Mouse (Mus musculus): Measurements from ENCODE around the gene Gm3435.
A peak's percentile ranks its signal among the peaks of the same experiment; 100 is the strongest.
"Not testable (repeated sequence)": the region's sequence is repeated elsewhere in the genome, so short reads cannot be mapped to it uniquely, and the experiment has no call there.

The Gm3435 gene

GRCm38 (mm10) chr17:15040455-15040854, 30.5 kb downstream of the Gm3435 start:
- DNase-seq (ENCODE audit: low spot score) = not testable (repeated sequence)

DNA sequence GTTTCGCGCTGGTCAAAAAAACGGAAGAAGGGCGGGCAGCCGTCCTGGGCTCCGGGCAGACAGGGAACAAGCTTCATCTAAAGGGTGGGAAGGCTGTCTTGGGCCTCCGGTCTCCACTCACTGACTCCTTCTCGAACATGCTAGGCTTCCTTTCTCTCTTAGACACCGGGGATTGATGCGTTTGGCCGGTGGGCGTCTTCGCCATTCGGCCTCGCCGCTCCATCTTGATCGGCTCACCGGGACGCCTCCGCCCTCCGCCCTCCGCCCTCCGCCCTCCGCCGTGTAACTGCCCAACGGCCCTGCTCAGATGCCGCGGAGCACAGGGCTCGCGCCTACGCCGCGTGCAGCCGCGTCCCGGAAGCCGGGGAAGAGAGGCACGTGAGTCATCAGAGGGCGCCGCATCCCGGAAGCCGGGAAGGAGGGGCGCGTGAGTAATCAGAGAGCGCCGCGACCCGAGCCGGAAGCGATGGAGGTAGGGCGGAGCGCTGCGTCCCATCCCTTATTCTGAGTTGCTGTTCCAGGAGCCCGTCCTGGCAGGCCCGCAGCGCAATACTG, 31.3 kb downstream of the Gm3435 start, which contains the start of the genes Ermard, Tcte3 and Gm3448:
TSS of gene Ermard (plus strand) at position 34 of the 555 bp plus-strand sequence.
TSS of gene Tcte3 (minus strand) at position 314 of the 555 bp plus-strand sequence.
TSS of gene Gm3448 (minus strand) at position 363 of the 555 bp plus-strand sequence.
- DNase-seq (ENCODE audit: low spot score) = not testable (repeated sequence)

GRCm38 (mm10) chr17:15050338-15050737, 40.4 kb downstream of the Gm3435 start:
- DNase-seq (ENCODE audit: low spot score) = not testable (repeated sequence)

DNA sequence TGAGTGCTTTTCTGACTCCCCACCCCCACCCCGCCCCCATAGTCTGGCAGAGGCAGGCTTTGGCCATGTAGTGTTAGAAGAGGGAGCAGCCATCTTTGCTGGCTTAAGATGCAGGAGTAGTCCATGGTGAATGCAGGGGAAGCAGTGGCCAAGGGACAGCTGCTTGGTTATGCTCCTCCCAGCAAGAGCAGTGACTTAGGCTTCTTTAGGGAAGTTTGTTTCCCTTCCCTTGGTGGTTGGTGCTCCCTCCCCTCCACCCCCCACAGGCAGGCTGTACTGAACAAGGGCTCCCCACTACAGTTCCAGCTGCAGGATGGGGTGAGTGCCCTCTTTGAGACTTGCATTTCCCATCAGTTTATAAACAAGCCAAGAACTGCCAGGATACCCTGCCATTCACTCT, 42.8 kb downstream of the Gm3435 start:
- DNase-seq (ENCODE audit: low spot score) = not testable (repeated sequence)

DNA sequence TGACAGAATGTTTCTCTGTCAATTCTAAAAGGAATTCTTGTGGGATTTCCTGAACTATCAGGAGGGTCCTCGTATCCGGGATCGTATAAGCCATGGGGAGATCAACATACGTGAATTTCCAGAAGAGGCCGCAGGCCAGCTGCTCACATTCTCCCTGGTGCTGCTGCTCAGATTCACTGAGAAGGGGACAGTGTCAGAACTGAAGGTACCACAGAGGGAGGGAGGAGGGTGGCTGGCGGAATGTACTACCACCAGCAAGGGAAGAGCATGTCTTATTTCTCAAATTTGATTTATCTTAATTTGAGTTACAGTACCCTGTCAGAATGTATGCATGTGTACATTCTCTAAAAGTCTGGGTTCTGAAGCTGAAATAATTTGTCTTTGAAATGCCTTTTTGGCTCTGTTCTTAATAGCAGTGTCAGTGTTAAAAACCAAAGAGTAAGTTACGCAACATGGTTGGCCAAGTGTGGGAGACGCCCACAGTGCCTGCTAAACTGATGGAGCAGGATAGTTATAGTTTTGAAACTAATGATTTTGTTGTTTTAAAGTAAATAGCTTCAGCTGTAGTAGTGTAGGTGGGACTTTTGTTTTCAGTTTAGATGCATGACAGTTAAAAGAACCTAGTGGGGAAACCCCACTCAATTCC, 43.3 kb downstream of the Gm3435 start:
- not testable (repeated sequence) for DNase-seq (ENCODE audit: low spot score)

GRCm38 (mm10) chr17:15053829-15054200, 43.8 kb downstream of the Gm3435 start:
- not testable (repeated sequence) for DNase-seq (ENCODE audit: low spot score)

DNA sequence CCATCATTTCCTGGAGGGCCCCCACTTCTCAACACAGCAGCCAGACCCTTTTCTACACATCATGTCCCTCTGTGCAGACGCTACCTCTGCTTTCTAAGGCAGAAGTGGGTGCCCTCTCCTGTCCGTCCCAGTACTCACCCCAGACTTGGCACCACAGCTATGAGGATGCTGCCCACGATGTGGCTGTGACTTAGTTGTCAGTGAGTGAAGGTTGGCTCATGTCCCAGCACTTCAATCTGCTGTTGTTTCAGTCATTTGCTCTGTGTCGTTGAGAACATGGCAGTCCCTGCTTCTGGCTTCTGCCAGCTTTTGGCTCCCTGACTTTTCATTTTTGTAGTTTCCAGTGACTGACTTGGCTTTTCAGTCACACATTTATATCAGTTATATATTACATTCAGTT, 45.9 kb downstream of the Gm3435 start:
- no peak for DNase-seq (ENCODE audit: low spot score)

- no peak for DNase-seq (ENCODE audit: low spot score)
Observed at GRCm38 (mm10) chr17:15058161-15058591, 48.2 kb downstream of the Gm3435 start.

- no peak for DNase-seq (ENCODE audit: low spot score)
Observed at GRCm38 (mm10) chr17:15059646-15060045, 49.7 kb downstream of the Gm3435 start.

- DNase-seq (ENCODE audit: low spot score) = no peak
Observed at GRCm38 (mm10) chr17:15060356-15060755, 50.4 kb downstream of the Gm3435 start.

DNA sequence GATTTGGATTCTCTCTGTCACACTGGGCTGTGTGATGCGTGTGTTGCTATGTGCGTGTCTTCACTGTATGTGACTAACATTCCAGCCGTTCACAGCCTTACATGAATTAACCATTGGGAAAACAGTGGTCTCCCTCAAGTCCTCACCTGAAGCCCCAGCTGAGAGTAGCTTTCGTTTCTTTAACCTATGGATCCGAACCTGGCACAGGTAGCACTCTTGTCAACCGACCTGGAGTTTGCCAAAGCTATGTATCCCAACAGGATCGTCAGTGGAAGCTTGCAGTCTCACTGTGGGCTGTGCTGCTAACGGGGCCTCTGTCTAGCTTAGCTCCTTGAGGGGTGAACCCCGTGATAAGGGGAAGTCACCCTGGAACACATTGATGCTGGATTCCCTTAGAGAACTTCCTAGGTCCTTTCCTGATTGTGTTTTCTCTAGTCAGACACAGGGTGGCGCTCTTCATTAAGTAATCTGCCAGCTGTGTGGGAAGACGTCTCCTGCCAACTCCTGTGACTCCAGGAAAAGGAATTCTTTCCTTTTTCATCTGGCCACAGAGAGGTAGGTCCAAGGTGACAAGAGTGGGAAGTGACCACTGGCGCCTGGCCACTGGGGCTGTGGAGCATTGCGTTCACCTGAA, 55.5 kb downstream of the Gm3435 start:
- peak; percentile 60 for DNase-seq (ENCODE audit: low spot score)

- no peak for DNase-seq (ENCODE audit: low spot score)
Observed at GRCm38 (mm10) chr17:15066066-15066465, 56.1 kb downstream of the Gm3435 start.

- DNase-seq (ENCODE audit: low spot score) = no peak
Observed at GRCm38 (mm10) chr17:15066911-15067310, 56.9 kb downstream of the Gm3435 start.

DNA sequence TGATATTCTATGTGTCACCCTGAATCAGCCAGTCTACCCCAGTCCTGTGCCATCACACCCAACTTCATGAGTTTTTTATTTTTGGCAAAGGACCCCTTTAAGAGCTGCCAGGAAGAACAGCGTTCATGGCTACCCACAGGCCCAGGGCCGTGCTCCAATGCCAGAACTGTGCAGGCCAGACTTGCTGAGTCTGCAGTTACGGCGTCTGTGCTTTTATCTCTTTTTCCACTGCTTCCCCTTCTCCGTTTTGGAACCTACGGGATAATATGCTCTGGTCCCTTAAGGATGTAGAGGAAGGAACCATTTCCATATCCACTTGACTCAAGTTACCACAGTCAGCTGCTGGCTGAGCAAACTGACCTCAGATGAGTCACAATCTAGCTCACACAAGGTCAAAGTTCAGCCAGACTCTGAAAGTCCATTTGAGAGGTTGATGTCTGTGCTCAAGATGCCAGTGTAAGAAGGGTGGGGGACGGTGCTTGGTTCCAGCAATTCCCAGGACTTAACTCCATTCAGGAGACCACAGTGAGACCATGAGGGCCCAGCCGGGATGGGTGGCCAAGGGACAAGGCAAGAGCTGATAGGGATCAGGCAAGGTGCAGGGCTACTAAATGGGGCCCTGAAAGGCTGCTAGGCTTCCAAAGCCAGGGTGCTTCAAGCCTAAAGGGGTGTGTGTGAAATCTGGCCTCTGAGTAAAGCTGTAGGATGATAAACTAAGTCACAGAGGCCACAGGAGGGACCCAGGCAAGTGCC, 58.2 kb downstream of the Gm3435 start:
- DNase-seq (ENCODE audit: low spot score) = no peak

DNA sequence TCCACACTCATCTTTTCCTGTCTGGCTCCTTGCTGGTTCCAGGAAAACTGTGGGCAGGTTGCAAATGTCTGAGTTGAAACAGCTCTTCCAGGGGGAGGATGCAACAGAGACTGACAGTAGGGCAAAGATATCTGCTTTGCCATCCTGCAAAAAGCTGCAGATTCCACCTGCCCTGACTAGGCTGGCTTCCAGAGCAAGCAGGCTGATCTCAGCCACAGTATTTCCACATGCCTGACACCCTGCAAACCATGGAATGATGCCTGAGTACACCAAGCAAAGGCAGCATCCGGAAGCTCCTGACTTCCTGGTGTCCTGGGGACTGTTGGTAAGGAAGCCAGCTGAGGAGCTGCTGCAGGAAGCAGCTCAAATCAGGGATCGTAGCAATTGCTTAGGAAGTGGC, 59.1 kb downstream of the Gm3435 start:
- DNase-seq (ENCODE audit: low spot score) = no peak
